Mouse (Mus musculus): ENCODE measurements around the gene Gm14403.
"Not testable (repeated sequence)": the region's sequence is repeated elsewhere in the genome, so short reads cannot be mapped to it uniquely, and the experiment has no call there.

GRCm38 (mm10) chr2:177555261-177555660 lies 57.2 kb downstream of the Gm14403 start:
- not testable (repeated sequence) for TF ChIP-seq EP300, CTCF (IDR thresholded peaks at IDR 0.05; ENCODE audit: low read depth)

Measured in liver, postnatal 0 days (tissue).